Mouse (Mus musculus) limb, embryonic 15.5 days (tissue): ENCODE measurements around the gene Trim29. TPM values are rescaled to one million over a fixed set of nuclear protein-coding genes. Genes with fewer than 3 reads are reported as not detected.

Experiments
- ATAC-seq: fragments of 200-750 bp; cut with Nextera tagmentation; 2 replicates; pipeline ENCODE4 v1.8.0; 2017; ENCODE audit warnings: low read depth, moderate TSS enrichment; ENCODE audit not compliant: insufficient number of reproducible peaks, low FRiP score, low TSS enrichment
- H3K27ac ChIP-seq: fragments of 300-500 bp; sonication (generic); 2 replicates; pipeline ENCODE4 v1.5.1; 2015; ENCODE audit warnings: moderate library complexity, mild to moderate bottlenecking, inconsistent platforms
- H3K27me3 ChIP-seq: fragments of 300-500 bp; sonication (generic); 2 replicates; pipeline ENCODE4 v1.6.1; 2015; ENCODE audit warnings: inconsistent platforms
- H3K36me3 ChIP-seq: fragments of 300-500 bp; sonication (generic); 2 replicates; pipeline ENCODE4 v1.6.1; 2015; ENCODE audit warnings: inconsistent platforms
- H3K4me1 ChIP-seq: fragments of 300-500 bp; sonication (generic); 2 replicates; pipeline ENCODE4 v1.6.1; 2015; ENCODE audit warnings: inconsistent platforms
- H3K4me2 ChIP-seq: fragments of 300-500 bp; sonication (generic); 2 replicates; pipeline ENCODE4 v1.6.1; 2015; ENCODE audit warnings: mild to moderate bottlenecking, inconsistent platforms
- H3K4me3 ChIP-seq: fragments of 300-500 bp; sonication (generic); 2 replicates; pipeline ENCODE4 v1.5.1; 2015; ENCODE audit warnings: mild to moderate bottlenecking, inconsistent platforms
- H3K9ac ChIP-seq: fragments of 300-500 bp; sonication (generic); 2 replicates; pipeline ENCODE4 v1.6.1; 2015; ENCODE audit warnings: inconsistent platforms
- H3K9me3 ChIP-seq: fragments of 300-500 bp; sonication (generic); 2 replicates; pipeline ENCODE4 v1.6.1; 2016; ENCODE audit warnings: inconsistent platforms
- WGBS: fragments of 180-500 bp; shearing (Covaris S2); methylation state at CpG from one replicate; pipeline ENCODE4 v1.1.7; 2015; 5-methylcytosine and 5-hydroxymethylcytosine counted together
- polyA plus RNA-seq: library from polyadenylated mRNA; unstranded; fragments of >200 nt; fragmentation: Nextera tagmentation; extraction: Ambion mirVana; gene quantifications from 2 replicates; pipeline ENCODE4 v1.2.1, GENCODE M21; 2015

Trim29 gene
- polyA plus RNA-seq, 1 experiment from 2014 or later, result 186 TPM

DNA sequence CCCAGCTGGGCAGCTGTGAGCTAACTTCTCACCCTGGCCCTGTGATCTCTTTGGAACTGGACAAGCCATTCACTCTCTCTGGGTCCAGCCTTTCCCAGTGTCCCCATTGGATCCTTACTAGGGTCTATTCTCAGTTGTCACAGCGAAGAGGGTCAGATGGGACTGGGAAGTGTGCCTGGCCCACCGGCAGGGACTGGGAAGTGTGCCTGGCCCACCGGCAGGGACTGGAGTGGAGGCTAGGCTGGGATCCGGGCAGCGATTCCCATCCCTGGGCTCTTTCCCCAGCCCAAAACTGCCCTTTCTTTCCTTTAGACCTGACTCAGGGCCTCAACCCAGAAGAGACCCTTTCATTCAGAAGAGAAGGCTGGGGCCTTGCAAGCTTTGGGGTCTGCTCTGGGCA, 27.4 kb downstream of the Trim29 start:
- ATAC-seq, result no peak
- H3K36me3 ChIP-seq, result no peaks in the 10 kb centered on the region
- WGBS, result 74% methylated on average over 5 of the region's 5 CpGs
- H3K4me2 ChIP-seq, result no peak overlapping the region
- H3K4me3 ChIP-seq, result no peak overlapping the region
- H3K9me3 ChIP-seq, result no peaks in the 10 kb centered on the region
- H3K4me1 ChIP-seq, result 0 out of 2 replicates have a peak, but pooled peaks cover 2% of the 10 kb centered on the region
- no peak overlapping the region for H3K9ac ChIP-seq
- H3K27ac ChIP-seq, result no peak overlapping the region; the same call in 1 of the 2 replicates
- H3K27me3 ChIP-seq, result 0 out of 2 replicates have a peak, but pooled peaks cover 7% of the 10 kb centered on the region

DNA sequence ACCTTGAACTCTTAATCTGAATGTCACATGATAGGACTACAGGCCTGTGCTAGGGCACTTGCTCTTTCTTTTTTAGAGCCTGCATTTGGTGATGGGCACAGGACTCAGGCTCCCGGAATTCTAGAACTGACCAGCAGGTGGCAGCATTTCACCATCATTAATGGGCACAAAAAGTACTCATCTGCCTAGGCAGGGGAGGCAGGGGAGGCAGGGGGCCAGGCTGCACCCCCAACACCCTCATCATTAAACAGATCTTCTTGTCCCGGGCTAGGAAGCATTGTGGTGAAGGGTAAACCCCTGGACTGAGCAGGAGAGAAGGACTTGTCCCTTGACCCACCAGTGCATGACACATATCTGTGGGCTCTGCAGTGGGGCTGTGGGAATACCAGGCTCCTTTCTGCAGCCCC, 29.0 kb downstream of the Trim29 start:
- WGBS, result 0% methylated on average over 2 of the region's 2 CpGs
- no peak for ATAC-seq
- no peaks in the 10 kb centered on the region for H3K9me3 ChIP-seq
- no peak overlapping the region for H3K4me3 ChIP-seq
- H3K4me2 ChIP-seq, result no peak overlapping the region
- no peaks in the 10 kb centered on the region for H3K36me3 ChIP-seq
- 0 out of 2 replicates have a peak, but pooled peaks cover 7% of the 10 kb centered on the region for H3K27me3 ChIP-seq
- no peak overlapping the region for H3K27ac ChIP-seq
- H3K4me1 ChIP-seq, result 0 out of 2 replicates have a peak, but pooled peaks cover 2% of the 10 kb centered on the region
- H3K9ac ChIP-seq, result no peak overlapping the region

DNA sequence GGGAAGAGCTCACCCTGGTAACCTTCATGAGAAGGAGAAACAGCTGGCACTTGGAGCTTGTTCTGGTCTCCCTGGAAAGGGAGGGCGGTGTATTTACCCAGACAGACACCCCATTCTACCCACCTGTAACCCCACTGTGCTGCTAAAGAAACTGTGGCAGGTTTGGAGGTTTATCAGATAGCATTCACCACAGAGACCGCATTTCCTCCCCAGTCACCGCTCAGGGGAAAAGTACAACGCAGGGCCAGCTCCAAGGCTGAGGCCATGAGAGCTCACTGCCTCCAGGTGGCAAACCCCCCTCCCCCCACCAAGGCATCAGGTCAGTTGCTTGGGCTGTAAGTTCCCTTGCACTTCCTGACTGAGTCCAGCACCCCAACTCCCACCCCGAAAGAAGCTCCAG, 39.4 kb downstream of the Trim29 start:
- H3K4me2 ChIP-seq, result no peak overlapping the region
- 31% methylated on average over 5 of the region's 5 CpGs for WGBS
- H3K36me3 ChIP-seq, result no peaks in the 10 kb centered on the region
- H3K27me3 ChIP-seq, result peaks cover 5% of the 10 kb centered on the region; the same call in 1 of the 2 replicates
- peaks cover 3% of the 10 kb centered on the region; the same call in 1 of the 2 replicates for H3K4me1 ChIP-seq
- no peak overlapping the region for H3K9ac ChIP-seq
- H3K4me3 ChIP-seq, result no peak overlapping the region
- no peak for ATAC-seq
- H3K9me3 ChIP-seq, result no peaks in the 10 kb centered on the region
- no peak overlapping the region for H3K27ac ChIP-seq

DNA sequence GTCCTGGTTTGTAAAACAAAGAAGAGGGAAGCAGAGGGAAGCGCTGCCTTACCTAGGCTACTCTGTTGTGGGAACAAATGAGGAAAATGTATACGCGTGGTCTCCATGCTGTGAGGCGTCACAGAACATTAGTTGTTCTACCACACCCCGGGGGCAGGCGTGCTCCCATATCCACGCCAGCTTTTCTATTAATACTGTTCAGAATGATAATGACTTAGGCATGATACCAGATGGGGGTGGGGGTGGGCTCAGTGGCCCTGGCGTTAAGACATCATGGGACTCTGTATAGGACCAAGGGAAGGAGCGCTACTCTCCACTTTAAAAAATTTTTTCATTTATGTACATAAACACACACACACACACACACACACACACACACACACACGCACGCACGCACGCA, 40.4 kb downstream of the Trim29 start:
- no peaks in the 10 kb centered on the region for H3K9me3 ChIP-seq
- no peaks in the 10 kb centered on the region for H3K36me3 ChIP-seq
- ATAC-seq, result no peak
- no peak overlapping the region for H3K4me2 ChIP-seq
- no peak overlapping the region for H3K4me3 ChIP-seq
- peaks cover 3% of the 10 kb centered on the region; the same call in 1 of the 2 replicates for H3K4me1 ChIP-seq
- H3K27me3 ChIP-seq, result peaks cover 5% of the 10 kb centered on the region; the same call in 1 of the 2 replicates
- H3K27ac ChIP-seq, result no peak overlapping the region
- H3K9ac ChIP-seq, result no peak overlapping the region
- WGBS, result 66% methylated on average over 13 of the region's 13 CpGs

DNA sequence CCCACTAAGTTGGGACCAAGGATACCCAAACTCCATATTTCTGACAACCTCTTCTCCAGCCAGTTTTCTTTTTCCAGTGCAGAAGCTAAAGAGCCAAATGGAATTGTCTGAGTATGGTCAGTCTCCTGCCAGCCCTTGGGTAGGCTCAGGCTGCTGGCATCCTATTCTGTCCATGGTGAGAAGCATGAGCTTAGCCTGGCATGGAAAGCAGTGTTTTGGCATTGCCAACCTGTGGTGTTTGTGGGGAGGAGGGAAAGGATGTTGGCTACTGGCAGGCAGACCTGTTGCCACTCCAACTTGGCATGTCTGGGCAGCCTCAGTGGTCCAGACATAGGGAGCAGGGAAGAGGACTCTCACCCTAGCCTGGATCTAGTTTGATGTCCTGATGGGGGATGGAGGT, 46.4 kb downstream of the Trim29 start:
- no peaks in the 10 kb centered on the region for H3K36me3 ChIP-seq
- H3K4me2 ChIP-seq, result no peak overlapping the region
- no peak overlapping the region for H3K27ac ChIP-seq
- no peak for ATAC-seq
- no peaks in the 10 kb centered on the region for H3K9me3 ChIP-seq
- H3K4me1 ChIP-seq, result no peaks in the 10 kb centered on the region
- H3K27me3 ChIP-seq, result peaks cover under 1% of the 10 kb centered on the region; the same call in 1 of the 2 replicates
- no peak overlapping the region for H3K9ac ChIP-seq
- no peak overlapping the region for H3K4me3 ChIP-seq

DNA sequence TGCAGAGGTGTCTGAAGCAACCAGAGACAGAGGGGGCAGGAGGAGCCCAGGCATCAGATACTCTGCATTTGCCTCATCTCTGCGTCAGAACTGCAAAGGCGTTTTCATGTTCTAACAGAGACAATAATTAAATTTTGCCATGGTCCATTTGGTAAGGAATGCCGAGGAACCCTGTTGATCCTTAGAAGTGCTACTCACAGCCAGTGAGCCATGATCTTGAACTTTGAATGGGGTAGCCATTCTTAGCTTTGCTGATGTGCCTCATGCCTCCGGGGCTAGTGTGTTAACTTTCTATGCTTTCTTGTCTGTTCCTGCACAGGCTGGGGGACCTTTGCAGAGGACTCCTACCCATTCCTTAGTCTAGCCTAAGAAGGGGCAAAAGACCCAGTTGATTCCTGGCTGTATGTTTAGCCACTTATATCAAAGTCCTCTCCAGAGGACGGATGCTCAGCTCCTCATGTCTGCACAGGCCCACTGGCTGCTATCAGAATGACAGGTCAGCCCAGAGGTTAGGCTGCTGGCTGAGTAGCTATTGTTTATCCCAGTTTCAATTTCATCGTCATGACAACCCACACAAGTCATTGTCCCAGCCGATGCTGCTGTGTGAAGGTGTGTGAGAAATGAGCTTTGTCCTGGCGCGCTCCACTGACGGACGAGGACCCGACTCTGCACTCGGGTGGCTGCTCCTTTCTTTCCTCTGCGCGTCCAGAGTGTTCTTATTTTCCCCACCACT, 48.1 kb downstream of the Trim29 start:
- Histone ChIP-seq H3K9me3 (no peaks in the 10 kb centered on the region), H3K4me2 (no peak overlapping the region), H3K27me3 (no peaks in the 10 kb centered on the region), H3K36me3 (no peaks in the 10 kb centered on the region), H3K27ac (no peak overlapping the region), H3K4me3 (no peak overlapping the region), H3K4me1 (no peaks in the 10 kb centered on the region), H3K9ac (no peak overlapping the region)
- no peak for ATAC-seq
- WGBS, result 61% methylated on average over 15 of the region's 15 CpGs

DNA sequence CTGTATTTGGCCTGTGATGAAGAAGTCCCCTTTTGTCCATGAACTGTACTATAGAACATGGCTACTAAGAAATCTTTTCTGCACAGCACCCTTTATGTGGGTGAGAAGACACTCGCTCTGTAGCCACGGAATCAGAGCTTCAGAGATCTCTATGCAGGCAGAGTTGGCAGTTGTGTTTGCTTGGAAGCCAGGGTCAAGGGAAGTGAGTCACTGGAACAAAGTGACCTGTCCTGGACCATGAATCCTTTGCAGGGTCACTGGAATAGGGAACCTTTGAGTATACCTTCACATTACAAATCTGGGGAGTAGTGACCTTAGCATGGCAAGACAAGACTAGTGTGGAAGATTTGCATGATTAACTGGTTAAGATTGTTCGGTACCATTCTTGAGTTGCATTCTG, 58.1 kb downstream of the Trim29 start:
- 86% methylated on average over 3 of the region's 3 CpGs for WGBS
- H3K27ac ChIP-seq, result no peak overlapping the region
- no peaks in the 10 kb centered on the region for H3K4me1 ChIP-seq
- H3K4me2 ChIP-seq, result no peak overlapping the region
- H3K9ac ChIP-seq, result no peak overlapping the region
- no peak for ATAC-seq
- no peaks in the 10 kb centered on the region for H3K27me3 ChIP-seq
- no peak overlapping the region for H3K4me3 ChIP-seq
- no peaks in the 10 kb centered on the region for H3K9me3 ChIP-seq
- no peaks in the 10 kb centered on the region for H3K36me3 ChIP-seq

DNA sequence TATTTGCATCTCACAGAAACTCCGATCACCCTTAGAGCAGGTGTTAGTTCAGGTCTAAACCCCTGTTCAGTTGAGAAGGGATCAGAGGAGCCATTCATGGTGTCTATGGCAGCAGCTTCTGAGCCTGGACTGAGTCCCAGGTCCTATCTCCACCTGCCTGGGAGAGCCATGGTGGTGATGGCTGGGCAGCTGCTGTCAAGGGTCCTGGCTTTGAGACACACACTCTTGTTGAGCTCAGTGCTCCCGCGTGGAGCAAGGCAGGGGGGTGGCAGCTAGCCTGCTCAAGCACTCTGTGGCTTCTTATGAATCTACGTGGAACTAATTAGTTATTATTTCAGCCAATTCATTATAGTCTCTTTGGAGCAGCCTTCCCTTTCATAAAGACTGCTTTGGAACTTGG, 73.2 kb downstream of the Trim29 start:
- 0 out of 2 replicates have a peak, but pooled peaks cover 3% of the 10 kb centered on the region for H3K4me1 ChIP-seq
- no peaks in the 10 kb centered on the region for H3K27me3 ChIP-seq
- H3K36me3 ChIP-seq, result no peaks in the 10 kb centered on the region
- WGBS, result 83% methylated on average over 4 of the region's 4 CpGs
- no peak overlapping the region for H3K9ac ChIP-seq
- H3K4me2 ChIP-seq, result no peak overlapping the region
- H3K4me3 ChIP-seq, result no peak overlapping the region
- no peaks in the 10 kb centered on the region for H3K9me3 ChIP-seq
- no peak for ATAC-seq
- no peak overlapping the region for H3K27ac ChIP-seq

DNA sequence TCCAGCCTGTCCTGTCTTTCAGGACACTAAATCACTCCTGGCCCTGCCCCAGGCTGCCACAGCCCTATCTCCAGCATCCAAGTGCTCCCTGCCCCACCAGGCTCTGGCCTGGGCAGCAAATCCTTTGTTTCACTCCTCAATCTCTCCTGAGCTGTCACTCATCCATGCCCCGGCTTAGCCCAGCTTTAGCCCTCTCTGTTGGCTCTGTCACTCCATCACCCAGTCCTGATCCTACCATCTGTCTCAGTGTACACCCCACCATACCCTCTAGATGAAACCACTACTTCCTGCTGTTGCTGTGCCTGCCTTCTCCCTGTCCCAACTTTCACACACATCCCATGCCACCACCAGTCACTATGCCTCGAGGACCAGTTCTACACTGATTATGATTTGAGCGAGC, 73.8 kb downstream of the Trim29 start:
- WGBS, result 75% methylated on average over 3 of the region's 3 CpGs
- H3K4me1 ChIP-seq, result 0 out of 2 replicates have a peak, but pooled peaks cover 3% of the 10 kb centered on the region
- no peak overlapping the region for H3K27ac ChIP-seq
- H3K36me3 ChIP-seq, result no peaks in the 10 kb centered on the region
- no peak overlapping the region for H3K4me2 ChIP-seq
- no peaks in the 10 kb centered on the region for H3K9me3 ChIP-seq
- no peak overlapping the region for H3K4me3 ChIP-seq
- ATAC-seq, result no peak
- H3K27me3 ChIP-seq, result no peaks in the 10 kb centered on the region
- H3K9ac ChIP-seq, result no peak overlapping the region

Other genes starting within 250 kb of the Trim29 start
- gene Arhgef12, start 203.6 kb upstream of the Trim29 start, polyA plus RNA-seq, result 10.4 and 13.2 TPM in 2 replicates
- gene Tmem136, start 194.3 kb upstream of the Trim29 start, polyA plus RNA-seq, result 5.0 and 5.3 TPM in 2 replicates
- 10.2 and 11.8 TPM in 2 replicates for gene Pou2f3, start 100.5 kb upstream of the Trim29 start, polyA plus RNA-seq
- gene Oaf, start 70.9 kb upstream of the Trim29 start, polyA plus RNA-seq, result 78.4 and 102 TPM in 2 replicates